Mouse (Mus musculus) G1E (cell line): ENCODE data around the gene Abo. TPM values are rescaled to one million over a fixed set of nuclear protein-coding genes. Genes with fewer than 3 reads are reported as not detected.

Experiments used
- ATAC-seq: 2 replicates; pipeline ENCODE4 v1.8.0; 2016; ENCODE audit warnings: mild to moderate bottlenecking; ENCODE audit not compliant: insufficient number of reproducible peaks, poor library complexity, low FRiP score, severe bottlenecking; ENCODE audit errors: extremely low read depth
- DNase-seq: peaks from one replicate; pipeline ENCODE4 v3.0.0; 2012; ENCODE audit warnings: low spot score
- H3K27me3 ChIP-seq: 2 replicates; pipeline ENCODE4 v1.6.1; 2012; ENCODE audit warnings: mild to moderate bottlenecking, low read length, inconsistent platforms; ENCODE audit not compliant: insufficient read depth
- H3K36me3 ChIP-seq: replicated peaks from 2 replicates; pipeline ENCODE3; 2012; ENCODE audit warnings: mild to moderate bottlenecking, inconsistent platforms
- H3K4me1 ChIP-seq: 2 replicates; pipeline ENCODE4 v1.6.1; 2012; ENCODE audit warnings: low read depth, low read length, inconsistent platforms, mixed read lengths; ENCODE audit not compliant: insufficient read depth
- H3K4me3 ChIP-seq: 2 replicates; pipeline ENCODE4 v1.5.1; 2012; ENCODE audit warnings: low read depth, mild to moderate bottlenecking, inconsistent platforms, low read length, moderate library complexity, mixed read lengths
- H3K9me3 ChIP-seq: replicated peaks from 2 replicates; pipeline ENCODE4 v1.6.1; 2012; ENCODE audit warnings: inconsistent platforms
- CTCF ChIP-seq: IDR thresholded peaks from 2 replicates; pipeline ENCODE4 v1.5.1; 2012; ENCODE audit warnings: low read depth, low read length, inconsistent platforms, mixed read lengths
- GATA1 ChIP-seq: IDR thresholded peaks from 2 replicates; pipeline ENCODE4 v1.6.1; 2012; ENCODE audit warnings: borderline replicate concordance, low read length, inconsistent platforms, mixed read lengths
- GATA2 ChIP-seq: IDR thresholded peaks from 2 replicates; pipeline ENCODE4 v1.6.1; 2012; ENCODE audit warnings: low read depth, low read length, inconsistent platforms, borderline replicate concordance
- POLR2AphosphoS5 ChIP-seq: IDR thresholded peaks from 2 replicates; pipeline ENCODE4 v1.6.1; 2012; ENCODE audit warnings: low read depth, low read length, inconsistent platforms; ENCODE audit not compliant: insufficient replicate concordance
- TAL1 ChIP-seq: conservative IDR thresholded peaks from 2 replicates; pipeline ENCODE4 v1.6.1; 2012; ENCODE audit warnings: low read depth, low read length, inconsistent platforms, mixed read lengths
- polyA plus RNA-seq: library from polyadenylated mRNA; stranded (reverse); fragments of >175 nt; gene quantifications from 2 replicates; pipeline ENCODE4 v1.2.3, GENCODE M21; 2012
- total RNA-seq, 2 experiments: library from RNA; stranded (forward) in 1 of 2; stranded (reverse) in 1 of 2; fragments of 200-1000 nt in 1 of 2; fragments of >200 nt in 1 of 2; fragmentation: Nextera tagmentation in 1 of 2; gene quantifications; 2 replicates each; pipeline ENCODE4 v1.2.3; 2014 to 2017

Gene Abo
- total and polyA plus RNA-seq, 3 experiments, result 0.05 TPM; not detected in 2

DNA sequence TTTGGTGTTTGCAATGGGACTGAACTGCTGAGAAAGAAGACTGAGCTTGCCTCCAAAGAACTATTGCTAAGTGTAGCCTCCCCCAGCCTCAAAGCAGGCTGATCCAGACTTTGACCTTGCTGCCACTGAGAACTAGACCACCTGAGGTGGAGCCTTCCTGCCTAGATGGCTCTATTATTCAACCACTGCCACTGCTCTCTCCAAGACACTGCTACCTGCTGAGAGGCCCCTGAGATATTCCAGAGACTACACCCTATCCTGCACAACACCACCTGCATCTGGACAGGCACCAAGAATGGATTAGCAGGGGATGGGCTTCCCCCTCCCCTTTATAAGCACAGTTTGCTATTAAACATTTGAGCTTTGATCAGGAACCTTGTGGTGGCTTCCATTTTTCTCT, 13.8 kb upstream of the Abo start:
- H3K27me3 ChIP-seq, result peaks cover 6% of the 10 kb centered on the region; the same call in 1 of the 2 replicates
- peaks cover 4% of the 10 kb centered on the region; the same call in 1 of the 2 replicates for H3K9me3 ChIP-seq
- H3K36me3 ChIP-seq, result no peaks in the 10 kb centered on the region
- no peaks in the 10 kb centered on the region for H3K4me1 ChIP-seq
- TF ChIP-seq POLR2AphosphoS5 (no peak), TAL1 (no peak), GATA2 (no peak), CTCF (no peak), GATA1 (no peak)
- ATAC-seq (no peak), DNase-seq (no peak)
- no peak overlapping the region for H3K4me3 ChIP-seq

DNA sequence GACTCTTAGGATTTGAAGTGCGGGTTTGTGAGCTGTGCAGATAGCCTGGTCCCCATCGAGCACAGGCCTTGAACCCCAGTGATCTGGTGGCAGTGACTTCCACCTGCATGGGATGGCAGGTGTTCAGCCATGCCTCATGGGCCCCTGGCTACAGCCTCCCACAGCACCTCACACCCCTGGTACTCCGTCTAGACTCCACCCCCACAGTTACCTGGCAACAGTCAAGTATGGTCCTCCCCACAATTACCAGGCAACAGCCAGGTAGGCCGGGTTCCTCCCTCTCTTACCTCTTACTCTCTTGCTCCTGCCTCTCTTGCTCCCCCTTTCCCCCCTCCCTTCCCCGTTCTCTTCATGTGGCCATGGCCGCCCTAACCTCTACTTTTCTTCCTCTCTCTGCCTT, 5.9 kb upstream of the Abo start:
- H3K36me3 ChIP-seq, result no peaks in the 10 kb centered on the region
- H3K9me3 ChIP-seq, result no peaks in the 10 kb centered on the region
- peaks cover 29% of the 10 kb centered on the region for H3K27me3 ChIP-seq
- ATAC-seq (no peak), DNase-seq (no peak)
- H3K4me3 ChIP-seq, result no peak overlapping the region
- H3K4me1 ChIP-seq, result no peaks in the 10 kb centered on the region
- TF ChIP-seq CTCF, result no peak
- no peak for TF ChIP-seq TAL1
- TF ChIP-seq GATA1, result no peak
- no peak for TF ChIP-seq GATA2
- TF ChIP-seq POLR2AphosphoS5, result no peak

GRCm38 (mm10) chr2:26862856-26863255, 1.9 kb downstream of the Abo start:
- TF ChIP-seq CTCF, result no peak
- TF ChIP-seq POLR2AphosphoS5, result no peak
- TF ChIP-seq GATA2, result no peak
- no peak for TF ChIP-seq TAL1
- no peak for TF ChIP-seq GATA1
- Histone ChIP-seq H3K9me3 (no peaks in the 10 kb centered on the region), H3K4me1 (no peaks in the 10 kb centered on the region), H3K27me3 (peaks cover 11% of the 10 kb centered on the region), H3K36me3 (no peaks in the 10 kb centered on the region), H3K4me3 (no peak overlapping the region)
- no peak for DNase-seq
- ATAC-seq, result no peak

GRCm38 (mm10) chr2:26847706-26848105, 17.1 kb downstream of the Abo start:
- ATAC-seq (no peak; the same call in 1 of the 2 replicates), DNase-seq (peak; percentile 37)
- Histone ChIP-seq H3K27me3 (peaks cover 7% of the 10 kb centered on the region; the same call in 1 of the 2 replicates), H3K36me3 (no peaks in the 10 kb centered on the region), H3K4me1 (no peaks in the 10 kb centered on the region), H3K4me3 (no peak overlapping the region), H3K9me3 (peaks cover under 1% of the 10 kb centered on the region; the same call in 1 of the 2 replicates)
- TF ChIP-seq GATA2 (no peak), POLR2AphosphoS5 (no peak), CTCF (no peak), GATA1 (no peak), TAL1 (no peak)

GRCm38 (mm10) chr2:26832478-26832877, 32.3 kb downstream of the Abo start:
- Histone ChIP-seq H3K36me3 (no peaks in the 10 kb centered on the region), H3K4me1 (no peaks in the 10 kb centered on the region), H3K9me3 (no peaks in the 10 kb centered on the region), H3K4me3 (no peak overlapping the region), H3K27me3 (no peaks in the 10 kb centered on the region)
- no peak for ATAC-seq
- TF ChIP-seq GATA2 (no peak), TAL1 (no peak), GATA1 (no peak), POLR2AphosphoS5 (no peak)
- DNase-seq, result no peak

DNA sequence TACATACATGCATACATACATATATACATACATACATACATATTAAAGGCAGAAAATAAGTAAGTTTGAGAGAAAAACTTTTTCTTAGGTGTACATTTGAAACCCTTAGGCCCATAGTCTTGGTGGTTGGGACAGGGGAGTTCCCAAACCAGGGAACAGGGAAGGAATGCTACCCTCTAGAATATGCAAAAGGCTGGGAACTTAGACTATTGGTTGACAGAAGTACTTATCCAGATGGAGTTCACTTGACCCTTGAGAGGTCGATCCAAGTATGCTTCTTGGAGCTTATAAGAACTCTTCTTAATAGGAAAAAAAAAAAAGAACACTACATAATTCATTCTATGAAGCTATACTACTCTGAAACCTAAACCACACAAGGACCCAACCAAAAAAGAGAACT, 36.7 kb downstream of the Abo start:
- Histone ChIP-seq H3K36me3 (no peaks in the 10 kb centered on the region), H3K4me3 (no peak overlapping the region), H3K27me3 (peaks cover 4% of the 10 kb centered on the region), H3K4me1 (no peaks in the 10 kb centered on the region), H3K9me3 (no peaks in the 10 kb centered on the region)
- no peak for DNase-seq
- ATAC-seq, result no peak
- TF ChIP-seq GATA2, result no peak
- TF ChIP-seq POLR2AphosphoS5, result no peak
- TF ChIP-seq TAL1, result no peak
- TF ChIP-seq CTCF, result no peak
- TF ChIP-seq GATA1, result no peak
